Mouse (Mus musculus): ENCODE measurements around the gene Tstd1. TPM values are rescaled to one million over a fixed set of nuclear protein-coding genes. Genes with fewer than 3 reads are reported as not detected.

Gene Tstd1
- polyA plus RNA-seq, 1 experiment from 2014 or later: 3.2 TPM

- Histone ChIP-seq H3K36me3 (replicated peaks; ENCODE audit: control insufficient read depth, insufficient read depth, low read depth, low read length) (no peaks in the 10 kb centered on the region), H3K27ac (replicated peaks; ENCODE audit: low read depth, low read length) (no peak overlapping the region), H3K4me1 (ENCODE audit: control insufficient read depth, insufficient read depth, low read length) (no peaks in the 10 kb centered on the region), H3K27me3 (ENCODE audit: control insufficient read depth, insufficient read depth, low read length) (no peaks in the 10 kb centered on the region), H3K4me3 (ENCODE audit: low read depth, low read length) (no peak overlapping the region), H3K9me3 (replicated peaks; ENCODE audit: control insufficient read depth, low read length) (no peaks in the 10 kb centered on the region), H3K4me2 (ENCODE audit: low read depth, low read length) (no peak overlapping the region), H3K9ac (replicated peaks; ENCODE audit: low read length) (no peak overlapping the region)
- 82% methylated on average over 5 of the region's 5 CpGs for WGBS
- DNase-seq (ENCODE audit: low spot score) (no peak), ATAC-seq (replicated peaks; ENCODE audit: insufficient number of reproducible peaks, low FRiP score, low TSS enrichment, low read depth) (no peak)
These were observed 11.4 kb upstream of the Tstd1 start for GRCm38 (mm10) chr1:171407263-171407662.

- H3K4me1 ChIP-seq (ENCODE audit: control insufficient read depth, insufficient read depth, low read length): no peaks in the 10 kb centered on the region
- H3K27me3 ChIP-seq (ENCODE audit: control insufficient read depth, insufficient read depth, low read length): no peaks in the 10 kb centered on the region
- no peak overlapping the region for H3K9ac ChIP-seq (replicated peaks; ENCODE audit: low read length)
- WGBS: 77% methylated on average over 1 of the region's 1 CpGs
- H3K4me2 ChIP-seq (ENCODE audit: low read depth, low read length): no peak overlapping the region
- no peak overlapping the region for H3K4me3 ChIP-seq (ENCODE audit: low read depth, low read length)
- no peaks in the 10 kb centered on the region for H3K9me3 ChIP-seq (replicated peaks; ENCODE audit: control insufficient read depth, low read length)
- no peak overlapping the region for H3K27ac ChIP-seq (replicated peaks; ENCODE audit: low read depth, low read length)
- ATAC-seq (replicated peaks; ENCODE audit: insufficient number of reproducible peaks, low FRiP score, low TSS enrichment, low read depth) (no peak), DNase-seq (ENCODE audit: low spot score) (no peak)
- H3K36me3 ChIP-seq (replicated peaks; ENCODE audit: control insufficient read depth, insufficient read depth, low read depth, low read length): no peaks in the 10 kb centered on the region
These were observed 8.4 kb upstream of the Tstd1 start for GRCm38 (mm10) chr1:171410231-171410630.

- H3K27me3 ChIP-seq (ENCODE audit: control insufficient read depth, insufficient read depth, low read length): no peaks in the 10 kb centered on the region
- ATAC-seq (replicated peaks; ENCODE audit: insufficient number of reproducible peaks, low FRiP score, low TSS enrichment, low read depth): peak; percentile 97
These were observed 7.7 kb upstream of the Tstd1 start, which contains the start of gene Usf1 for GRCm38 (mm10) chr1:171410947-171411484. Gene Usf1 (plus strand): TSS chr1:171411313.

GRCm38 (mm10) chr1:171411492-171411941 is 7.2 kb upstream of the Tstd1 start:
- peak overlapping the region; percentile 57 for H3K4me2 ChIP-seq (ENCODE audit: low read depth, low read length)
- peak overlapping the region; percentile 93 for H3K9ac ChIP-seq (replicated peaks; ENCODE audit: low read length)
- peak overlapping the region; percentile 79 for H3K27ac ChIP-seq (replicated peaks; ENCODE audit: low read depth, low read length)
- H3K27me3 ChIP-seq (ENCODE audit: control insufficient read depth, insufficient read depth, low read length): no peaks in the 10 kb centered on the region
- peak overlapping the region; percentile 90 for H3K4me3 ChIP-seq (ENCODE audit: low read depth, low read length)
- DNase-seq (ENCODE audit: low spot score): no peak
- H3K4me1 ChIP-seq (ENCODE audit: control insufficient read depth, insufficient read depth, low read length): no peaks in the 10 kb centered on the region
- peak; percentile 79 for ATAC-seq (replicated peaks; ENCODE audit: insufficient number of reproducible peaks, low FRiP score, low TSS enrichment, low read depth)
- no peaks in the 10 kb centered on the region for H3K9me3 ChIP-seq (replicated peaks; ENCODE audit: control insufficient read depth, low read length)
- WGBS: under 1% methylated on average over 38 of the region's 39 CpGs
- H3K36me3 ChIP-seq (replicated peaks; ENCODE audit: control insufficient read depth, insufficient read depth, low read depth, low read length): peaks cover 5% of the 10 kb centered on the region

More at GRCm38 (mm10) chr1:171410947-171411484, 7.7 kb upstream of the Tstd1 start, which contains the start of gene Usf1:
- Histone ChIP-seq H3K4me3 (ENCODE audit: low read depth, low read length) (peak within 1 kb of the TSS; percentile 90), H3K4me2 (ENCODE audit: low read depth, low read length) (peak within 1 kb of the TSS; percentile 57), H3K36me3 (replicated peaks; ENCODE audit: control insufficient read depth, insufficient read depth, low read depth, low read length) (peaks cover 3% of the 10 kb centered on the region), H3K27ac (replicated peaks; ENCODE audit: low read depth, low read length) (peak within 1 kb of the TSS; percentile 79), H3K9ac (replicated peaks; ENCODE audit: low read length) (peak within 1 kb of the TSS; percentile 93), H3K4me1 (ENCODE audit: control insufficient read depth, insufficient read depth, low read length) (no peaks in the 10 kb centered on the region), H3K9me3 (replicated peaks; ENCODE audit: control insufficient read depth, low read length) (no peaks in the 10 kb centered on the region)
- DNase-seq (ENCODE audit: low spot score): peak; percentile 96
- under 1% methylated on average over 36 of the region's 36 CpGs for WGBS

- ATAC-seq (replicated peaks; ENCODE audit: insufficient number of reproducible peaks, low FRiP score, low TSS enrichment, low read depth): no peak
- H3K9ac ChIP-seq (replicated peaks; ENCODE audit: low read length): peak overlapping the region; percentile 93
- WGBS: 1% methylated on average over 20 of the region's 20 CpGs
- peak overlapping the region; percentile 57 for H3K4me2 ChIP-seq (ENCODE audit: low read depth, low read length)
- H3K27me3 ChIP-seq (ENCODE audit: control insufficient read depth, insufficient read depth, low read length): no peaks in the 10 kb centered on the region
- H3K9me3 ChIP-seq (replicated peaks; ENCODE audit: control insufficient read depth, low read length): no peaks in the 10 kb centered on the region
- peak; percentile 76 for DNase-seq (ENCODE audit: low spot score)
- H3K4me1 ChIP-seq (ENCODE audit: control insufficient read depth, insufficient read depth, low read length): no peaks in the 10 kb centered on the region
- 0 out of 2 replicates have a peak overlapping the region, but pooled peaks have one; percentile 48 for H3K27ac ChIP-seq (replicated peaks; ENCODE audit: low read depth, low read length)
- H3K4me3 ChIP-seq (ENCODE audit: low read depth, low read length): peak overlapping the region; percentile 90
- H3K36me3 ChIP-seq (replicated peaks; ENCODE audit: control insufficient read depth, insufficient read depth, low read depth, low read length): peaks cover 5% of the 10 kb centered on the region
These were observed 6.7 kb upstream of the Tstd1 start for GRCm38 (mm10) chr1:171412001-171412441.

GRCm38 (mm10) chr1:171412446-171412845 is 6.2 kb upstream of the Tstd1 start:
- peak; percentile 49 for DNase-seq (ENCODE audit: low spot score)

GRCm38 (mm10) chr1:171413608-171414007 is 5.1 kb upstream of the Tstd1 start:
- no peaks in the 10 kb centered on the region for H3K4me1 ChIP-seq (ENCODE audit: control insufficient read depth, insufficient read depth, low read length)
- DNase-seq (ENCODE audit: low spot score) (no peak), ATAC-seq (replicated peaks; ENCODE audit: insufficient number of reproducible peaks, low FRiP score, low TSS enrichment, low read depth) (no peak)
- WGBS: 79% methylated on average over 8 of the region's 8 CpGs
- no peaks in the 10 kb centered on the region for H3K9me3 ChIP-seq (replicated peaks; ENCODE audit: control insufficient read depth, low read length)
- H3K4me2 ChIP-seq (ENCODE audit: low read depth, low read length): no peak overlapping the region
- peaks cover 9% of the 10 kb centered on the region for H3K36me3 ChIP-seq (replicated peaks; ENCODE audit: control insufficient read depth, insufficient read depth, low read depth, low read length)
- H3K27ac ChIP-seq (replicated peaks; ENCODE audit: low read depth, low read length): no peak overlapping the region
- no peak overlapping the region for H3K4me3 ChIP-seq (ENCODE audit: low read depth, low read length)
- no peaks in the 10 kb centered on the region for H3K27me3 ChIP-seq (ENCODE audit: control insufficient read depth, insufficient read depth, low read length)
- no peak overlapping the region for H3K9ac ChIP-seq (replicated peaks; ENCODE audit: low read length)

More at GRCm38 (mm10) chr1:171412446-171412845, 6.2 kb upstream of the Tstd1 start:
- no peak overlapping the region for H3K27ac ChIP-seq (replicated peaks; ENCODE audit: low read depth, low read length)
- no peaks in the 10 kb centered on the region for H3K9me3 ChIP-seq (replicated peaks; ENCODE audit: control insufficient read depth, low read length)
- H3K4me3 ChIP-seq (ENCODE audit: low read depth, low read length): peak overlapping the region; percentile 90
- 62% methylated on average over 3 of the region's 3 CpGs for WGBS
- H3K36me3 ChIP-seq (replicated peaks; ENCODE audit: control insufficient read depth, insufficient read depth, low read depth, low read length): peaks cover 5% of the 10 kb centered on the region
- peak overlapping the region; percentile 57 for H3K4me2 ChIP-seq (ENCODE audit: low read depth, low read length)
- H3K4me1 ChIP-seq (ENCODE audit: control insufficient read depth, insufficient read depth, low read length): no peaks in the 10 kb centered on the region
- peak overlapping the region; percentile 93 for H3K9ac ChIP-seq (replicated peaks; ENCODE audit: low read length)
- ATAC-seq (replicated peaks; ENCODE audit: insufficient number of reproducible peaks, low FRiP score, low TSS enrichment, low read depth): no peak
- H3K27me3 ChIP-seq (ENCODE audit: control insufficient read depth, insufficient read depth, low read length): no peaks in the 10 kb centered on the region

GRCm38 (mm10) chr1:171419291-171419882 is 715 bp downstream of the Tstd1 start:
- Histone ChIP-seq H3K4me2 (ENCODE audit: low read depth, low read length) (no peak overlapping the region), H3K36me3 (replicated peaks; ENCODE audit: control insufficient read depth, insufficient read depth, low read depth, low read length) (peaks cover 13% of the 10 kb centered on the region), H3K27ac (replicated peaks; ENCODE audit: low read depth, low read length) (no peak overlapping the region), H3K9ac (replicated peaks; ENCODE audit: low read length) (no peak overlapping the region), H3K27me3 (ENCODE audit: control insufficient read depth, insufficient read depth, low read length) (no peaks in the 10 kb centered on the region), H3K9me3 (replicated peaks; ENCODE audit: control insufficient read depth, low read length) (no peaks in the 10 kb centered on the region), H3K4me3 (ENCODE audit: low read depth, low read length) (no peak overlapping the region), H3K4me1 (ENCODE audit: control insufficient read depth, insufficient read depth, low read length) (no peaks in the 10 kb centered on the region)
- 55% methylated on average over 12 of the region's 12 CpGs for WGBS
- DNase-seq (ENCODE audit: low spot score) (no peak), ATAC-seq (replicated peaks; ENCODE audit: insufficient number of reproducible peaks, low FRiP score, low TSS enrichment, low read depth) (0 out of 2 replicates have a peak, but pooled peaks have one; percentile 12)

Data from embryonic facial prominence, embryonic 11.5 days (tissue).